Mouse (Mus musculus) lung, adult 2 months (tissue): Measurements from ENCODE around the gene Crybb2.

Experiments
- CTCF ChIP-seq: fragments of 200-500 bp; IDR thresholded peaks from 2 replicates; pipeline ENCODE4 v1.5.1; 2011; ENCODE audit warnings: mild to moderate bottlenecking, low read length, control low read depth; ENCODE audit not compliant: insufficient read depth
- POLR2A ChIP-seq: fragments of 200-500 bp; IDR thresholded peaks from 2 replicates; pipeline ENCODE4 v1.6.1; 2011; ENCODE audit warnings: low read depth, mild to moderate bottlenecking, control low read depth, low read length, borderline replicate concordance; ENCODE audit errors: extremely low read depth

GRCm38 (mm10) chr5:113050581-113051185, 19.2 kb downstream of the Crybb2 start:
- TF ChIP-seq POLR2A (no peak), CTCF (no peak)
